Mouse (Mus musculus) MN1 (cell line): ENCODE measurements at regions not wholly inside any gene's neighbourhood (a gene's known extent, or its start where the extent isn't known, plus 50 kb on each side); places are given as distances from the start of the nearest gene placed in this dataset.

Source experiments
- DNase-seq: peaks from one replicate; pipeline ENCODE4 v3.0.0-alpha.2; 2016; ENCODE audit warnings: low spot score

DNA sequence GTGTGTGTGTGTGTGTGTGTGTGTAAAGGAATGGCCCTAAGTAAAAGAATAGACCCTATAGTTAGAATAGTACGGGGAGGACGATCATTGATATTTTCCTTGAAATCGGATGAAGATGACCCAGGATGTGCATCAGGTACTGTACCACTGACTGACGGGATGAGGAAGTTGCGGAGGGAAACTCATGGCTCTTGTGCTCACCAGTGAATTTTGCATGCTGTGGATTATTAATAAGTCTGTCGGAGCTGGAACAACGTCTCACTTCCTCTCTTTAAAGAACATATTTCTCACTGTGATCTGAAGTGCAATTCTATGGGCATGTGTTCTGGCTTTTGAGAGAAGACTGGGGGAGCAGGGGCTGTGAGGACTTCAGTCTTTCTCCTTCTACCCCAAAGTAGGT lies 218.8 kb upstream of the Tbc1d5 start:
- DNase-seq = no peak

GRCm38 (mm10) chr17:51393771-51394221 lies 214.6 kb upstream of the Tbc1d5 start:
- no peak for DNase-seq

DNA sequence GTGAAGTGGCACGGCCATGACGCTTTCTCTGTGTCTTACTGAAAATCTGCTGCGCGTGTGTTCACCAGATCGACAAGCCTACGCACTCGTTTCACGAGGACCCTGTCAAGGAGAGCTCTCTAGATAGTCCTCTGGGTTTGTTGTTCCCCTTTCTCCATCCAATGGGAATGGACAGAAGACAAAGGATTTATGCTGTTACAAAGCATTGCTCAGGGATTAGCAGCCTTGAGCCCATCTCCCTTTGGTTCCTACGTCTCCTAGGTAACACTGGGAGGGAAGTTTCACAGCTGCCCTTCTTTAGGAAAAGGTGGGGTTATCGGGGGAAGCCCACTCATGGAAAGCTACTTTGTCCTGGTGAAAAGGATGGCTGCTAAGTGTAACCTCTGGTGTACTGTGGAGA lies 212.7 kb upstream of the Tbc1d5 start:
- no peak for DNase-seq

- DNase-seq = no peak
Measured at GRCm38 (mm10) chr17:51382552-51382951, 203.4 kb upstream of the Tbc1d5 start.

GRCm38 (mm10) chr17:51371937-51372479 lies 192.9 kb upstream of the Tbc1d5 start:
- no peak for DNase-seq

DNA sequence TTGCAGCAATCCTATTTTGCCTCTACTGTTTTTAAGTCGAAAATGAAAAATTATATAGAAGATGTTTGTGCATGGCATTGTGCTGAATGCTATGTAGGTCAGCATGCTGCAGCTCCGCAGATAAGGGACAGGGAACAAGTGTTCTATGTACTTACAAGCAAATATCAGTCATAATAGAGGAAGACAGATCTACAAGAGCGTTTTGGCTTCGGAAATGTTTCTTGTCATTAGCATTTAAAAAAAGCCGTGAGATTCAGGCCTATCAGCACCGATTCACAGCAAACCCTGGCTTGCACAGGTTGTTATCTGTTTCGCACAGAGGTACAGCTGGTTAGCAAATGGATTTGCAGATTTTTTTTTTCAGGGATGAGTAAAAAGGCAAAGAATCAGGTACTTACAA lies 191.8 kb upstream of the Tbc1d5 start:
- no peak for DNase-seq

DNA sequence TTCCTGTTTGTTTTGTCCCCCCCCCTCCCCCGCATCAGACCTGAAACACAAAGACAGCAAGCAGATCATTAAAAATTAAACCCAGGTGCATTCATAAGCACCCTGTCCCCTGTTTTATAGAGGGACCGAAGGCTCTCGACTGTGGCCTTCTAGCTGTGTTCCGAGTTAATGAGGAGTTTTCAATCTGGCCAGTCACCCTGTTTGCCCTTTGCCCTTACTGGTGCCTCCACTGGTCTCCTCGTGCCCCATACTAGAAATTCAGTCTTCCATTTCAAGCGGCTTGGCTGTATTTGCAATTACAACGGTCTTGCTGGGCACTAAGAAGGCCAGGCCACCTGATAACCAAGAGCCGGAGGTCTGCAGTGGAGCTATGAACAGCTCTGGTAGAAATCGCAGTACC lies 190.9 kb upstream of the Tbc1d5 start:
- no peak for DNase-seq

GRCm38 (mm10) chr17:51362801-51363200 lies 183.6 kb upstream of the Tbc1d5 start:
- DNase-seq = no peak

DNA sequence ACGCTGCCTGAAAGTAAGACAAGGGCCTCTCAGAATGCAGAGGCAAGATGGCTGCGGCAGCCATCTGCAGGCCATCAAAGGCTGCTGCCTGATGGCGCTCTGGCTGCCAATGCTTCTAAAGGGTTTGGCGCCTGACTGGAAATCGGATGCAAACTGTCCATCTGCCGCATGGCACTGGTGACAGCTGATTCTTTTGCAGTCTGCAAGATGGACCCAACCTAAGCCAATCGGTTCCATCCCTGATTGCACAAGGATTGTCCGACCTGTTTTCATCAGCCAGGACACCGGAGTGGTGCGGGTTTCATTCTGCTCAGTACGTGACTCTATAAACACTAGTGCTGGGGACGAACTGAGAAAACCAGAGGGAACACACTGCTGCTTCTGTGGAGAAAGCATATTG lies 183.1 kb upstream of the Tbc1d5 start:
- no peak for DNase-seq

DNA sequence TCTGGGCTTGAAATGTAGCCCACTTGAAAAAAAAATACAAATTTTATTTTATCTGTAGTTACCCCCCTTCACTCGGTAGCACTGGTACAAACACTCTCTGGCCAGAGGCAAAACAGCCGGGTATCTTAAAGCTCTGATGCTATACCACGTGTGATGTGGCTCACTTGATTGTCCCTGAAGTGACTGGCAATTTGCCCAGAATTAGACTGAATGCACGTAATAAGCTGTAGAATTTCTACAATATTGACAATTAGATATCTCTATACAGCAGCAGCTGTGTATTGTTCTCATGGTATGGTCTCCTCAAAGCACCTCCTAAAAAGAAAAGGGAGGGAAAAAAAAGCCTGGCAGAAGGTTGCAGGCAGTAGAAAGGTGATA lies 179.2 kb upstream of the Tbc1d5 start:
- peak; percentile 46 for DNase-seq

- DNase-seq = peak; percentile 36
Measured at GRCm38 (mm10) chr17:51357690-51358361, 178.7 kb upstream of the Tbc1d5 start.

GRCm38 (mm10) chr17:51356447-51356846 lies 177.3 kb upstream of the Tbc1d5 start:
- DNase-seq = no peak

GRCm38 (mm10) chr17:51321868-51322267 lies 142.7 kb upstream of the Tbc1d5 start:
- no peak for DNase-seq

- DNase-seq = peak; percentile 7
Measured at GRCm38 (mm10) chr17:51321025-51321424, 141.9 kb upstream of the Tbc1d5 start.

DNA sequence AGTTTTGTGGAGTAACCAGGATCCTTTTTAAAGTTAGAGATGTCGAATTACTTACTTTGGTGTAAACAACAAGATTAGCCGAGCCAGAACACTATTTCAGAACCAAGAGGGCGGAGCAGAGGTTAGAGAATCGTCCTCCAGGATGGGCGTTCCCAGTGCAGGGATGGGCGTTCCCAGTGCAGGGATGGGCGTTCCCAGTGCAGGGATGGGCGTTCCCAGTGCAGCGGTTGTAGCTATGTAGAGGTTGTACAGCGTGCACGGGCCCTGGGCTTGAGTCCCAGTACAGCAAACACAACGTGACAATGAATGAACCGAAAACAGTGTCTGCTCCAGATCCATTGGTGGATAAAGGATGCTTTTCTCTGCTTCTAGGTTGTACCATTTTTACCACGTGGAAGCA lies 125.8 kb upstream of the Tbc1d5 start:
- DNase-seq = no peak

GRCm38 (mm10) chr17:51290741-51291140 lies 111.6 kb upstream of the Tbc1d5 start:
- DNase-seq = no peak

GRCm38 (mm10) chr17:51288751-51289150 lies 109.6 kb upstream of the Tbc1d5 start:
- no peak for DNase-seq

DNA sequence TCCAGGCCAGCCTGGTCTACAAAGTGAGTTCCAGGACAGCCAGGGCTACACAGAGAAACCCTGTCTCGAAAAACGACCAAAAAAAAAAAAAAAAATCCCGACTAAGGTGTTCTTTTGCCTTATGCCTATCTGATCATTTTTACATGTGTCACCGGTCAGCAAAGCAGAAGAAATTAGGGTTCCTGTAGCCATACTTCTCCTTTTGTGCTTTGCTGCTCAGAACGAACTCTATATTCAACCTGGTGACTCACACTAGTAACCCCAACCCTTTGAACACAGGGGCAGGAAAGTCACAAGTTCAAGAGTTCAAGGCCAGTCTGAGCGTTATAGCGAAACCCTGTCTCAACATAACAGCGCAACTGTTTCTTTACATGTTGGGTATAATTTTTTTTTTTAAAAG lies 108.7 kb upstream of the Tbc1d5 start:
- no peak for DNase-seq

DNA sequence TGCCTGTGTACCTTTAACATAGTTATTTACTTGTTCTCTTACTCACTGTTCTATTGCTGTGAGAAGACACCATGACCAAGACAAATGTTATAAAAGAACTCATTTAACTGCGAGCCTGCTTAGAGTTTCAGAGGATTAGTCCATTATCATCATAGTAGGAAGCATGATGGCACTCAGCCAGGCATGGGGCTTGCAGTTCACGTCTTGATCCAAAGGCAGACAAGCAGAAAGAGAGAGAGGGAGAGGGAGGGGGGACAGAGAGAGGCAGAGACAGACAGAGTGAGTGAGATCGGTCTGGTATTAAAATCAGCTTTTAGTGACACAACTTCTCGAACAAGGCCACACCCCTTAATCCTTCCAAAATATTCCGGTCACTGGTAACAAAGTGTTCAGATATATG lies 106.2 kb upstream of the Tbc1d5 start:
- DNase-seq = no peak

DNA sequence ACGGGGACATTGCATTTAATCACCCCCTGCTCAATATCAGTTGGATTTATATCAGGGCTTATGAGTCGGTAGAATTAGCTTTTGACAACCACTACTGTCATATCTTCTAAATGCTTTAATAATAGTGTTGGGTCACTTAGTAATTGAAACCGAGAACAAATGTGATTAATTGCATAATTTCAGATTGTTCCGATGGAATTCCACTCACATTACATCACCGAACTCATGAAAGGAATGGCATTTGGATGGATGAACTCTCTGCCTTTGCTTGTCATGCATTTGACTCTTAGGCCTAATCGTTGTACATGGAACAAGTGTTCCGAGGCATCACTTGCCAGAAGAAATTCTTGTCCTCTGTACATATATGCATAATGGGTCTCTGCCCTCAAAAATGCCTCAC lies 99.6 kb upstream of the Tbc1d5 start:
- DNase-seq = no peak

DNA sequence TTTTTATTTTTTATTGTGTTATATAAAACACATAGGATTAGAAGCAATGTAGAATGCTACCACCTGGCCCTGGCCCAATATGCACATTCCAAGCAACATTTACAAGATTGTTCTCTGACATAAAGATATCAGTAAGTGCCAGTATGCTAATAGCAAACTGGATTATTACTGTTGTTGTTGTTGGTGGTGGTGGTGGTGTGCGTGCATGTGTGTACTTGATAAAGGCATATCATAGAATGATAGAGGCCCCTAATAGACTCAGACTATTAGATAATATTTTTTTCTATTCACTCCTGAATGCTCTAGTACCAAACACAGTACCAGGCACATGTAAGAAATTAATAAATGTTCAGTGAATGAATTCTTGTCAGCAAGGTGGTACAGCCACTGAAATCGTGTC lies 98.9 kb upstream of the Tbc1d5 start:
- no peak for DNase-seq

DNA sequence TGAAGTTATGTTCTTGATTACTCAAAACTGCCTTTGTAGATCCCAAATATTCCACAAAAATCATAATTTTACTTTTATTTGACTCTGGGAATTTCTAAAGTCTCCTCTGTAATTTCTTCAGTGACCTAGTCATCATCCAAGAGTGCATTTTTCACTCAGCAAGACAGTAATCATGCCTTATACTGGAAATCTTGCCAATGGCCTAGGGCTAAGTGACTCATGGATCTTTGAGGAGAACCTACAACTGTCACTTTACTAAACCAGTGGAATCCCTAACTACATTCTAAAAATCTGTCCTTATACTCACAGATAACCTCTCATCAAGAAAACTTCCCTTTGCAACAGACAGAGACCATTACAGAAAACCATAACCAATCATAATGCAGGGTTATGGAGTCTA lies 98.0 kb upstream of the Tbc1d5 start:
- DNase-seq = no peak

- DNase-seq = no peak
Measured at GRCm38 (mm10) chr17:51272025-51272424, 92.9 kb upstream of the Tbc1d5 start.

- DNase-seq = no peak
Measured at GRCm38 (mm10) chr17:51262946-51263345, 83.8 kb upstream of the Tbc1d5 start.
